8 mouse cellular contexts compared by ENCODE assay signal in the genomic region with DNA sequence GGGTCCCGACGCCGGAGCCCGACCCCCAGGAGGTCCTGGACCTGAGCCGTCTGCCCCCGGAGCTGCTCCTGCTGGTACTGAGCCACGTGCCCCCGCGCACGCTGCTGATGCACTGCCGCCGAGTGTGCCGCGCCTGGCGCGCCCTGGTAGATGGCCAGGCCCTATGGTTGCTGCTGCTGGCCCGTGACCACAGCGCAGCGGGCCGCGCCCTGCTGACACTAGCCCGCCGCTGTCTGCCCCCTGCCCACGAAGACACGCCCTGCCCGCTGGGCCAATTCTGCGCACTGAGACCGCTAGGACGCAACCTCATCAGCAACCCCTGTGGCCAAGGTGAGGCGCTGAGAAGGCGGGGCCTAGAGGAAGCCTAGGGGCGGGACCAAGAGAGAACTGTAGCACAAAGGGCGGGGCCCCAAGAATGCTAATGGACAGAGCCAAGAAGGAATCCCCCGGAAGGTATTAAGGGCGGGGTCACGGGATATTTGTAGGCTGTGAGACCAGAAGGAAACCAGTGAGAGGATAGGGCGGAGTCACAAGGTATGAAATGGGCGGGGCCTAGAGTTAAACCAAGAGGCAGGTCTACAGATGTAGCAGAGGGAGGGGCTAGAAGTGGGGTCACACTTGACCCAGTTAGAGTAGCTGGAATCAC. TPM values are rescaled to one million over a fixed set of nuclear protein-coding genes. Genes with fewer than 3 reads are reported as not detected.
DNase-seq lines count a peak whose midpoint lies in the region; ATAC-seq and TF ChIP-seq lines count a peak whose summit lies in the region.

No protein-coding gene starts in this region.

- peaks cover 27% of the 10 kb centered on the region for H3K27me3 ChIP-seq in hindbrain, embryonic 12.5 days
- H3K27me3 ChIP-seq in lung, postnatal 0 days (replicated peaks; ENCODE audit: insufficient read depth, low read length), result no peaks in the 10 kb centered on the region

- H3K4me2 ChIP-seq in hindbrain, embryonic 12.5 days (replicated peaks), result peak overlapping the region; percentile 90
- H3K4me2 ChIP-seq in lung, postnatal 0 days (replicated peaks; ENCODE audit: low read depth, low read length), result peak overlapping the region; percentile 74

- no peak overlapping the region for H3K27ac ChIP-seq in hindbrain, embryonic 12.5 days
- H3K27ac ChIP-seq in lung, postnatal 0 days (ENCODE audit: low read length), result no peak overlapping the region

- no peaks in the 10 kb centered on the region for H3K9me3 ChIP-seq in hindbrain, embryonic 12.5 days (replicated peaks)
- no peaks in the 10 kb centered on the region for H3K9me3 ChIP-seq in lung, postnatal 0 days (ENCODE audit: low read length)

- WGBS in hindbrain, embryonic 12.5 days, result 1% methylated on average over 38 of the region's 38 CpGs
- WGBS in lung, postnatal 0 days, result 2% methylated on average over 30 of the region's 38 CpGs

- peak overlapping the region; percentile 72 for H3K9ac ChIP-seq in hindbrain, embryonic 12.5 days
- no peak overlapping the region for H3K9ac ChIP-seq in lung, postnatal 0 days (replicated peaks; ENCODE audit: low read depth)

- peak; percentile 84 for ATAC-seq in frontal cortex, adult (ENCODE audit: low TSS enrichment)
- peak; percentile 80 for ATAC-seq in hindbrain, embryonic 12.5 days (ENCODE audit: low FRiP score)
- peak; percentile 94 for ATAC-seq in lung, postnatal 0 days

- TF ChIP-seq EP300 in lung, postnatal 0 days (IDR thresholded peaks at IDR 0.05), result no peak

- peaks cover 17% of the 10 kb centered on the region for H3K4me1 ChIP-seq in hindbrain, embryonic 12.5 days
- H3K4me1 ChIP-seq in lung, postnatal 0 days (ENCODE audit: insufficient read depth, low read depth, low read length), result no peaks in the 10 kb centered on the region; the same call in 1 of the 2 replicates

- DNase-seq in NIH3T3 (ENCODE audit: low read depth), result peak; percentile 30
- DNase-seq in cerebellum, adult 8-10 months, result peak; percentile 94
- peak; percentile 57 to 62 for DNase-seq in layer of hippocampus, postnatal 14 days (ENCODE audit: low spot score in 2 of 2)
- peak; percentile 95 for DNase-seq in lung, postnatal 0 days (ENCODE audit: low spot score)
- DNase-seq in ovary, postnatal 14 days (ENCODE audit: low spot score), result peak; percentile 54
- peak; percentile 97 for DNase-seq in thymus, postnatal 0 days (ENCODE audit: low spot score)

- H3K36me3 ChIP-seq in hindbrain, embryonic 12.5 days, result no peaks in the 10 kb centered on the region
- H3K36me3 ChIP-seq in lung, postnatal 0 days (ENCODE audit: insufficient read depth, low read length), result no peaks in the 10 kb centered on the region

- peak overlapping the region; percentile 57 for H3K4me3 ChIP-seq in hindbrain, embryonic 12.5 days
- H3K4me3 ChIP-seq in lung, postnatal 0 days (ENCODE audit: low read depth, low read length), result peak overlapping the region; percentile 43

- TF ChIP-seq CTCF in lung, postnatal 0 days (IDR thresholded peaks at IDR 0.05), result peak; percentile 28; the same call in 1 of the 2 replicates

RNA-seq across cellular contexts. Expression of gene Fbxo27, which starts 0.8 kb away (rescaled TPM):
- 7.0 and 8.9 TPM in 2 replicates for polyA plus RNA-seq in hindbrain, embryonic 12.5 days (2016; fragmentation: Nextera tagmentation; extraction: Ambion mirVana)
- 10 to 100 TPM; 14.5 to 15.7 TPM for total RNA-seq in layer of hippocampus, postnatal 14 days (2021)
- 2.3 and 2.8 TPM in 2 replicates for polyA plus RNA-seq in lung, postnatal 0 days (2015; fragmentation: Nextera tagmentation; extraction: Ambion mirVana)
- 15.7 and 16.3 TPM in 2 replicates for polyA plus RNA-seq in thymus, postnatal 0 days (2015; fragmentation: Nextera tagmentation; extraction: Ambion mirVana)

RNA-seq across cellular contexts. Expression of gene Fbxo17, which starts 23.2 kb away (rescaled TPM):
- 8.5 and 11.1 TPM in 2 replicates for polyA plus RNA-seq in hindbrain, embryonic 12.5 days (2016; fragmentation: Nextera tagmentation; extraction: Ambion mirVana)
- total RNA-seq in layer of hippocampus, postnatal 14 days (2021), result under 1 TPM; 0.88 to 0.97 TPM
- 10.9 and 11.0 TPM in 2 replicates for polyA plus RNA-seq in lung, postnatal 0 days (2015; fragmentation: Nextera tagmentation; extraction: Ambion mirVana)
- polyA plus RNA-seq in thymus, postnatal 0 days (2015; fragmentation: Nextera tagmentation; extraction: Ambion mirVana), result 3.8 and 6.3 TPM in 2 replicates

RNA-seq across cellular contexts. Expression of gene Mrps12, which starts 48.2 kb away (rescaled TPM):
- polyA plus RNA-seq in hindbrain, embryonic 12.5 days (2016; fragmentation: Nextera tagmentation; extraction: Ambion mirVana), result 107 and 116 TPM in 2 replicates
- total RNA-seq in layer of hippocampus, postnatal 14 days (2021), result 10 to 100 TPM; 55.4 to 66.9 TPM
- polyA plus RNA-seq in lung, postnatal 0 days (2015; fragmentation: Nextera tagmentation; extraction: Ambion mirVana), result 99.7 and 101 TPM in 2 replicates
- 169 and 190 TPM in 2 replicates for polyA plus RNA-seq in thymus, postnatal 0 days (2015; fragmentation: Nextera tagmentation; extraction: Ambion mirVana)

RNA-seq across cellular contexts. Expression of gene Sars2, which starts 48.3 kb away (rescaled TPM):
- 25.7 and 28.0 TPM in 2 replicates for polyA plus RNA-seq in hindbrain, embryonic 12.5 days (2016; fragmentation: Nextera tagmentation; extraction: Ambion mirVana)
- 10 to 100 TPM; 14.4 to 15.0 TPM for total RNA-seq in layer of hippocampus, postnatal 14 days (2021)
- 6.0 and 7.0 TPM in 2 replicates for polyA plus RNA-seq in lung, postnatal 0 days (2015; fragmentation: Nextera tagmentation; extraction: Ambion mirVana)
- 22.5 and 25.3 TPM in 2 replicates for polyA plus RNA-seq in thymus, postnatal 0 days (2015; fragmentation: Nextera tagmentation; extraction: Ambion mirVana)

Comparison
In these comparisons a context has a peak if more than half of its experiments do, and no peak if none do; other contexts are left out.
1. DNase-seq: peak in every context shown above with its lines; median percentile 97 in thymus, postnatal 0 days; 95 in lung, postnatal 0 days; 94 in cerebellum, adult 8-10 months; 60 in layer of hippocampus, postnatal 14 days; 54 in ovary, postnatal 14 days; 30 in NIH3T3.